Mouse (Mus musculus) lung, adult 18-20 months (tissue): ENCODE measurements around the gene Nfib.

ENCODE experiments used
- DNase-seq, 2 experiments: peaks; one replicate each; pipeline ENCODE4 v3.0.0; 2022; ENCODE audit warnings: mixed read lengths in 2 of 2

Nfib gene

GRCm38 (mm10) chr4:82335266-82335865 is 370.2 kb downstream of the Nfib start:
- DNase-seq = no peak

GRCm38 (mm10) chr4:82333413-82333812 is 372.1 kb downstream of the Nfib start:
- no peak for DNase-seq

DNA sequence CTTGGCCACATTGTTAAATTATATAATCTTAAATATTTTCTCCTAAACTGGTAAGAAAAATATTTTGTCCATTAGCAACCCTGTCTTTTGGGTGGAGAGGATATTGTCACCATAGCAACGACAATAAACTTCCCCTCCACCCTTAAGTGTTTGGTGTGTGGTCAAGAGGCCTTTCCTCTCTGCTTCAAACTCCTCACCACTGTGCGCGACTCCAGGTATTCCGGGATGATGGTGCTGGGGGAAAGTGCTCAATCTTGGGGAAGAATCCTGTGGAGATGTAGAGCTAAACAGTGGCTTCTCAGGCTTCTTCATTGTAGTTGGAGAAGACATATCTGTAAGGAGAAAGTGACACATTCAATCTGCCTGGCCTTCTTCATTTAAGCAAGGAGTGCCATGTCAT is 375.5 kb downstream of the Nfib start:
- DNase-seq = peak in 1 of 2 experiments; percentile 25

- no peak for DNase-seq
These were observed 379.4 kb downstream of the Nfib start for GRCm38 (mm10) chr4:82326140-82326529.

GRCm38 (mm10) chr4:82325409-82326139 is 380.0 kb downstream of the Nfib start:
- no peak for DNase-seq

DNA sequence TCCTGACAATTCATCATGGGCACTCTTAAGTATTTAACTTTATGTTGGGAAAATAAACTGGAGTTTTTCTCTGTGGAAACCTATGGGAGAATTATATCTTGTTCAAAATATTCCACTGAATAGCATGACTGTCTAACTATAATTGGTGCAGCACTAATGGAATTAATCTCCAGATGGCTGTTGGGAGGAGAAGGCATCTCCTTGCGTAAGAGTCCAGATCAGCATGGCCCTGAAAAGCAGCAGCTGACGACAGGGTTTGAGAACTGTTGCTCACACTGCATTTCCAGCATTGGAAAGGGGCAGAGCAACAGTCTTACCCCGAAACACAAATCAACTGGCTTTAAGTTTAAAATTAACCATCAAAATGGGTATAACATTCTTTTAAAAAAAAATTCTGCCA is 380.6 kb downstream of the Nfib start:
- no peak for DNase-seq

DNA sequence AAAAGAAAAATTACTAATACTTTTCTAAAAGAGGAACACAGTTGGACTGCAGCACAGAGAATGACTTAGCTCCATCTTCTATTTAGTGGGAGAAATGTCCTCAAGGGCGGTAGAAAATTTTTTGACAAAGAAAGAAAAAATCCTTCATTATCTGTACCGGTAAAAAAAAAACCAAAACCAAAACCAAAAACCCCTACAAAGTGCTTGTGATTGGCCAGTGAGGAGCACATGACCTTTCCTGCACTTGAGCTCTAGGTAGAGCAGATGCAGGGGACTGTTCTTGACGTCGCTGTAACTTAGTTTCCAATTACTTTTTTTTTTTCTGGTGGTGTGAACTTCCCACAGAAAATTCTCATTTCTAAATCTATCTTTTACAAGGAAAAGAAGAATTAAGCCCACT is 384.5 kb downstream of the Nfib start:
- DNase-seq = no peak

- no peak for DNase-seq
These were observed 386.2 kb downstream of the Nfib start for GRCm38 (mm10) chr4:82319388-82319787.

DNA sequence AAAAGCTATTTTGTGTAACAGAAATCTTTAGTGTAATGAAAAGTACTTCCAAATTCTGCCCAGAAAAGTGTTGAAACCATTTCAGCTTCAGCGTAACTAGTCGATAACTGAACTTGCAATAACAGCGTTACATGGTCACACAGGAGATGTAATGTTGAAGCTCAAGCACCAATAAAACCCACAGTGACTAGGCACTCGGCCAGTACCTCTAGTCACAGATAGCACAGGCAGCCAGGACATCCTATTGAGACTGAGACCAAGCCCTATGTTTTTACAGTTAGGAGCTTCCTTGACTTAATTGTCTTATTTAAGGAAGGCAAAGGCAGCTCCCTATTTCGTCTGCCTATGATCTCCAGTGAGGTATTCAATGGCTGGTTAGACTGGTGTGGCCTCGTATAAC is 389.4 kb downstream of the Nfib start:
- DNase-seq = peak in 1 of 2 experiments; percentile 18

DNA sequence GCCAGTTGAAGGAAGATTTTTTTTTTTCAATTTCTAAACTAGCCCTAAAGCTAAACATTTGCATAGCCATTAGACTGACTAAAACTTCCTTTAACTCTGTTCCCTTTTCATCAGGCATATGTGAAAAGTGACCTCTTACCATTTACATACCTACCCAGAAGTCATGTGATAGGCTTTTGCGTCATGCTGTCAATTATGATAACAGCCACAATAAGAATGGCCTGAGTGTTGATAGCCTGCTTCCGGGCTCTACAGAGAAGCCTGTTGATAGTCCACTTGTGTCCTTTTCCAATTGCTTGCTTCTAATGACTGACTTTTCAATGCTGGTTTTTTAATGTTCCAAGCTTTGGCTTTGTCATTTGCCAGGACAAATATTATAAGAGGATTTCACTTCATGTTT is 389.8 kb downstream of the Nfib start:
- DNase-seq = no peak

- no peak for DNase-seq
These were observed 394.4 kb downstream of the Nfib start for GRCm38 (mm10) chr4:82310924-82311734.

GRCm38 (mm10) chr4:82306045-82306444 is 399.5 kb downstream of the Nfib start:
- no peak for DNase-seq

GRCm38 (mm10) chr4:82304148-82304871 is 401.2 kb downstream of the Nfib start:
- DNase-seq = peak; percentile 74 to 84

- DNase-seq = no peak
These were observed 402.1 kb downstream of the Nfib start for GRCm38 (mm10) chr4:82303362-82303900.

- DNase-seq = no peak
These were observed 402.6 kb downstream of the Nfib start for GRCm38 (mm10) chr4:82302901-82303300.

DNA sequence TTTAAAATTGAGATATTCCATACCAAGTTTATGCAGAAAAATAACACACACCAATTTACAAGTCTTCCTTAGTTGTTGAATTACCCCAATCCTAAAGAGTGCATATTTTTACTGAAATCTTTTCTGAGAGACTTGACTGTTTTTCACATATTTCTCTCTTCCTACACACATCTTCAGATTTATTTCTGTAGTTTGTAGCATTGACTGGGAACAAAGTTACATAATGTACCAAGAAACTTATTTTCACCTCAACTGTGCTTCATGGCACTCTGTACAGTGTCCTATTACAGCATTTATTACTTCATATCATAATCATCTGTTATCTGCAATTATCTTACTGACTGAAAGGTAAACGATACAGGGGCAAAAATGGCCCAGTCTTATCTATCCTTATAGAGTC is 406.9 kb downstream of the Nfib start:
- no peak for DNase-seq

DNA sequence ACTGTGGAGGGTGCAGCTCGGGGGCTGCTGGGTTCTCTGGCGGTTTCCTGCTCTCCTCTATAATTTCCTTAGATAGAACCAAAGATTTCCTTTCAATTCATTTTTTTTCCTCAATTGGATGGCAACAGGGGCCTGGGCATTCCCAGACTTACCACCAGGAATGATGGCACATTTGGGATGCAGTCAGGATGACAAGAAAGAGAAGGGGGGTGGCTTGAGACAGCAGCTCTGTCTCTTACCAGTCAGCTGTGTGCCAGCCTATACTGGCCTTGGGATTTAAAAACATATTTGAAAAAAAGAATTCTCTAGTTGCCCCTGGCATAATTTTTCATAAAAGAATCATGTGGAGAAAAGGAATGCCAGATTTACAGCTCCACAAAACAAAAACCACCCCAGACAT is 408.0 kb downstream of the Nfib start:
- DNase-seq = no peak

DNA sequence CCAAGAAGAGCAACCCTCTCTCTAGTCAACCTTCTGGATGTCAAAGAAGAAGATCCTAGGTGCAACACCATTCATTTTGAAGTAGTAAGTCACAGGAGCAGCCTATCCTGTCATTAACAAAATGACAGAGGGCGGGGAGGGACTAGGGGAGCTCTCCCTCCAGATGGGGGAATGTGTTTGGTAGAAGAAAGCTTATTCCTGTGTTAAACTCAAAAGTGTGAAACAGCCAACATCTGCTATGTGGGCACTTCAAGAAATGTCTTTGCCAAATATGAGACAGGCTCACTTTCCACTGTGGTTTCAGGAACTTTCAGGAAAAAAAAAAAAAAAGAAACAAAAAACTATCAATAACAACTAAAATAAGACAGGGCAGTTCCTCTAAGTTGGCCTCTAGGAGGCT is 411.5 kb downstream of the Nfib start:
- DNase-seq = no peak

DNA sequence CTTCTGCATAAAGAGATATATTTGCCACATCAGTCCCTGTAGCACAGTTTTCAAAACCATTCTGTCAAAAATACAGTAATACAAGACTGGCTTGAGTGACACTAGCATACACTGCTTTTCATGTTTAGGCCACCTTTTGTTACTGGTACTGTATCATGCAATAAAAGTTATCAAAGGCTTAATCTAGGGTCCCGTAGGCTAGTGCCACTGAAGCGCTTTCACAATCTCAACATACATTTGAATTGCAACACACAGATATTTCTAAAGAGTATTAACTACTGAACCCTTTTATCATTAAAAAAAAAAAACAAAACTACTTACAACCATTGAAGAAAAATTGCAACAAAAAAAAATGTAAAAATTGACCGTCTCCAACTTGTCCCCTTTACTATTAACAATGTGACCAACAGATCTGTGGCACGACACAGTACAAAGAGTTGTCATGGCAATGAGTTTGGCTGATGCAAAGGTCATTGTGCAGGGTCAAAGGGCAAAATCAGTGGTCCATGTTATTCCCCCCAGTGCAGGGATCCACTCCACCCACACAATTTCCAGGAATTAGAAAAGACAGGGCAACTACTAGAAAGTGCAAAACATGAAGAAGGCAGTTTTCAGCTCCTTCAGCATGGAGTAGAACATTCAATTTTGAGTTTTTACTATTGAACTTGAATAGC is 414.2 kb downstream of the Nfib start:
- DNase-seq = no peak

- no peak for DNase-seq
These were observed 414.9 kb downstream of the Nfib start for GRCm38 (mm10) chr4:82290623-82291022.

- no peak for DNase-seq
These were observed 416.0 kb downstream of the Nfib start for GRCm38 (mm10) chr4:82289596-82289995.

- no peak for DNase-seq
These were observed 417.4 kb downstream of the Nfib start for GRCm38 (mm10) chr4:82288138-82288537.
